Mouse (Mus musculus) hindlimb bud, embryonic 11.5 days (tissue): ENCODE measurements at regions not wholly inside any gene's neighbourhood (a gene's known extent, or its start where the extent isn't known, plus 50 kb on each side); places are given as distances from the start of the nearest gene placed in this dataset.

ENCODE experiments used
- DNase-seq: peaks from one replicate; pipeline ENCODE4 v3.0.0-alpha.2; 2012; ENCODE audit warnings: low read depth, low spot score; ENCODE audit errors: extremely low spot score

DNA sequence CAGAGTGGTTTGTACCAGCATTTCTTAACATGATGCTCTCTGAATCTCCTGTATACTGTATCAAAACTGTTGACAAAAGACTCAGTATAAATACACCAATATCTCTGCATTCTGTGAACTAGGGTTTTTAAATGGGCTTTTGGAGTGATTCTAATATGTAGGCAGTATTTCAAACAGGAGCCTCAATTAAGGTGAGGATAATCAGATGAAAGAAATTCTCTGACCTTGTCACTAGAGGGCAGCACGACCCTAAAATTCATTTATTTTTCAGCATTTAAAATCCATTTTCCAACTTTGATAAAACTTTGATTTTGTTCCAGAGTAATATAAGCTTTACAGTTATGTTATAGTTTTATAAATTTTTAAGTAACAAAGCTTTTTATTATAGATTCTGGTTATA is 114.5 kb downstream of the Rfx6 start:
- peak; percentile 22 for DNase-seq

DNA sequence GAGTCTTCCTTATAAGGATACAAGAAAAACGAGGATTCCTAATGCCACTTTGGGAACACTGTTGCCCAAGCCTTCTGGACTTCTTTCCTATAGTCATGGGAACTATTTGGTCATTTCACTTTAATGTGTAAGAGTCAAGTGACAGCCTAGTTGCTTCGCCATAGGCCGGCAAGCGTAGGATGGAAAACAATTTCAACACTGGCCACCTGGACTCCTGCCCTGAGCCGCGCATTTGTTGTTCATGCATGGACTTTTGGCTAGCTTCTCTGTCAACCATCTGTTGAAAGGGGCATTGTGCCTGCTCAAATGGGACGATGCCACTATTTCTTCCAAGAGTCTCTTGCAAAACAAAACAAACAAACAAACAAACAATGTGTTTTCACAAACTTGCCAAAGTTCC is 116.3 kb downstream of the Rfx6 start:
- no peak for DNase-seq

DNA sequence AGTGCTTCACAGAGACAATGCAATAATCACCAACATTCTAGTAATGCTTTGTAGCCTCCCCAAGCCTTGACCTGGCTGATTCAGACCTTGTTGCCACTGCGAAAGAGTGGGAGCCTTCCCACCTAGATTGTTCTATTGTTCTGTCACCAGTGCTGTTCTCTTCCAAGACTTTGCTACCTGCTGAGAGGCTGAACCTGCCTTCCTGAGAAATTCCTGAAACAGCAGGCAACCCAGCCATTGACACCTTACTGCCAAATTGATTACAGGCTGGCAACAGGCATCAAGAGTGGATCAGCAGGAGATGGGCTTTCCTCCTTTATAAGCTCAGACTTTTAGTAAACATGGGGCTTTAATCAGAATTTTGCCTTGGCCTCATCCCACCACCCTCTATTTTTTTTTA is 139.1 kb downstream of the Rfx6 start:
- no peak for DNase-seq

DNA sequence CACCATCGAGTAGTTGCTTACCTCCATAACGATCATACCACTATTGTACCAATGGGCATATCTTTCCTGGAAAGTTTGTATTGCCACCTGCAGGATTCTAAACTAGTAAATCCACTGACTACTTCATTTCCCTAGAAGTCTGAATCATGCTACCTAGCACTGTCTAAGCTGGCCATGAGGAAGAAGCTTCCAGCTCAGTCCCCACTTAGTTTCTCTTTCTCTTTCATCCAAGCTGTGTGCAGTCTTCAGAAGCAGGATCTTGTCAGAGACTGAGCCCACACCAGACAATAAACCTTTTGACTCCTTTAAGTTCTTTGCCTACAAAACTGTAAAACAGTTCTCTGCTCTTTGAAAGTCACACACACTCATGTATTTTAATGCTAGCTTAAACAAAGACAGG is 146.3 kb downstream of the Rfx6 start:
- no peak for DNase-seq

DNA sequence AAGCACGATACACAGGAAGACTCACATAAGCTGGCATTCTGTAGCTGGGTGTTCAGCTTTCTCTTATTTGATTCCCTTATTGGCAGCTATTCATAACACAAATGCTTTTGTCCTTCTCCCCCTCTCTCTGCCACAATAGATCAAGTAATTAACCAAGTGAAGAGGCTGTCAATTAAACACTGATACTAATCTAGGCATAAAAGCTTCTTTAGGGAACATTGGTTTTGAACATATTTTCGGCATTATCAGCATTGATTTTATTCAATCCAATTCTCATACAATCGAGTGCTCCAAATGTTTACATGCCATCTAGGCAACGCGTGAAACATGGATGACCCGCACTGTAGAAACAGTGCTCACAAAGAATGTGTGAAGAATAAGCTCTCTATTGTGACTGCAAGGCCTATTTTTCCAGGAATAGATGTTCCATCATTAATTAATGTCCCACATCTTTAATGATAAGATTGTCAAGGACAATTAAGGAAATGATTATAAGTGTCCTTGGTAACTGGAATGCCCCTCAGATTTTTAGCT is 148.9 kb downstream of the Rfx6 start:
- no peak for DNase-seq

DNA sequence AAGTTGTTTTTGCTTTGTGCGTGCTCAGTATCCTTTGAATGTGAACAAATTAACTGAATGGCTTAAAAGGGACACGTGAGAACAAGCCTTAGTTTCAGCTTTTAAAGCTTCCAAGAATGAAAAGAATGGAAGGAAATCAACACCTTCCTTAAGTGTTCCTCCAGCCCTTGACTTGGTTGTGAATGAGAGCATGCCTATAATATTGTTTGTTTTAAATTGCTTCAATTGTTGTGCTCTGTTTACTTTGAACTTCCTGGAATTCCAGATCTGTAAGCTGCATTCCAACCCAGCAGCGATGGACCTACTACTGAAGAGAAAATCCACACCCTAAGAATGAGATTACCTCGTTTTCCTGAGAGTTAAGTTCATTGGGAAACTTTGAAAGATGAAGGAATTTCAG is 154.9 kb downstream of the Rfx6 start:
- DNase-seq: no peak

DNA sequence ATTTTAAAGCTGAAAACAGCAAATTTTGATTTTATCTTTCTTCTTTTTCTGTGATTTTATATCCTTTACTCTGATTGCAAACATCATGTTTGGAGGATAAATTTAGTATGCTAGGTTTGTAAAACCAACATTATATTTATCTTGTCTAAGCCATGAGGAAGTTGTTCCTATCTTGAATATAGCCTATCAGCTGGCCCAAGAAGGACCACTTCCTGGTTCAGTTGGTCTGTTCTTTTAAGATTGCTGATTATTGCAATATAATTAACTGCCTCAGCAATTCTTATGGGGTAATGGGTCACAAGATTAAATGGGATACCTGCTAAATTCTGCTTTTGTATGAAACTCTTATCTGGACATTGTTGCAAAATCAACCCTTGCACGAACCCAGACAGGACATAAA is 165.5 kb downstream of the Rfx6 start:
- DNase-seq: no peak

DNA sequence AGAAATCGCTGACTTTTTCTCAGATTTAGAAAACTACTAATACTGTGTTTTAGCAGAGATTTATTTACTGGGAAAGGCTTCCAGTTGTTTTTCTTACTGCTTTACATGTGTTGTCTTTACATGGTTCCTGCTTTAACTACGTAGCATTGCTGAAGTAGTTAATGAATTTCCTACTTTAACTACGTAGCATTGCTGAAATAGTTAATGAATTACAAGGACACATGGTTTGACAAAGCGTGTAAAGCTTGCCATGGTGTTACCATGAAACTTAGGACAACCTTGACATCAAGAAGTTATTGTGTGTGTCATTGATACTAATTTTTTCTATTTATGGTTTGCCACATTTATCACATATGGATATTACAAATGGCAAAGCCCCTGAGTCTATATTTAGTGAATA is 168.7 kb downstream of the Rfx6 start:
- DNase-seq: no peak

DNA sequence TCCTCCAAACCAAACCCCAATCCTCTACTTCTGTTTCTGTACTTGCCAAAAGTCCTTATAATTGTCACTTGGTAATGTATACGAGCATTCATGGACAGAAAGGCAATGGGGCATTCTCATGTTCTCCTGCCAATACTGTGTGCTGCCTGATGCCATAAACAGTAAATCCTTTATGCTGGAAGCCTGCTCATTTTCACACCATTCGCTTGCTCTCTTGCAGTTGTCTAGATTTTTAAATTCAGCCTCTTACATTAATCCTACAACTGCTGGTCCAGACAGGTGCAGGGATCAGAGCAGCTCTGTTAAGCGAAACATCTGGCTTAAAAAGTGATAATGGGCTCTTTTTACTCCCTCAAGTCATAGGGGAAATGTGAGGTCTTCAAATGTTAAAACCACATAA is 152.9 kb upstream of the Vgll2 start:
- no peak for DNase-seq

DNA sequence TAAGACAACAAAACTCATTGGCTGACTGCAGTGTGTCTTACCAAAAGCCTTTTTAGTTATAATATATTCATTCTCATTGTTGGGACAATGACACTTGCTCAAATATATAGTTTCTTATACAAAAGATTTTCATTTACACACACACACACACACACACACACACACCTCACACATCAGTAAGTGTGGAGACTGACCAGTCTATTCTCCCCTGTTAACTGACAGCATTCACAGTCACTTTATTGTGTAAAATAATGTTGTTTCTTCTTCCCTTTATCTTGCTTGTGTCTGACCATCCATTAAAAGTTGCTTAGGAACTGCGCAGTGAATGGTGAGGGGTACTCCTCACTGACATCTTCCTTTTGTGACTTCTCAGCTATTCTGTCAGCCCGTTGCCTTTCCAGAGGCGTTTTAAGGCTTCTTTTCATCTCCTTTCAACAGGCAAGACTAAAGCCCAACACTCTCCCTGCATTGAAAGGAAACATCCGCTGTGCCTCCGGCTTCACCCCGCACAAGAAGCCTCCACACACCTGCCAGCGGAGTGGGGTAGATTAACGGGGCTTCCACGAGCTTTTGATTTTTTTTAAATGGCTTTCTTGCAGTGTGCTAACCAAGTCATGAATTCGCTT is 111.1 kb upstream of the Vgll2 start:
- DNase-seq: no peak

DNA sequence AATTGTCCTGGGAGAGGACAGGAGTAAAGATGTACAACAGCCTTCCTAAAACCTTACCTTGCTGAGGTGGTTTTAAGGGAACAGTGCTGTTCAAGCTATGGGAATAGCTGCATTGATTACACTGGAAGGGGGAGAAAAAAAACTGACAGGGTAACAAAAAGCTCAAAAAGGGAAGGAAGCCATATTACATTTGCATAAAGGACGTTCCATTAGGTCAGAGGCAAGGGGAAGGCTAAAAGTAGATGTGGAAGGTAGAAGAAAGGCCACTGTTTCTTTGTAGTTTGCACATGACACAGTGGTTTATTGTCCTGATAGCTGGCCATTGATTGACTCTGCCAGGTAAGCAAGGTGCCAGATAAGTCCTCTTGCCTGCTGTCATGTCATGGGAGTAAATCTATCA is 110.2 kb upstream of the Vgll2 start:
- no peak for DNase-seq

DNA sequence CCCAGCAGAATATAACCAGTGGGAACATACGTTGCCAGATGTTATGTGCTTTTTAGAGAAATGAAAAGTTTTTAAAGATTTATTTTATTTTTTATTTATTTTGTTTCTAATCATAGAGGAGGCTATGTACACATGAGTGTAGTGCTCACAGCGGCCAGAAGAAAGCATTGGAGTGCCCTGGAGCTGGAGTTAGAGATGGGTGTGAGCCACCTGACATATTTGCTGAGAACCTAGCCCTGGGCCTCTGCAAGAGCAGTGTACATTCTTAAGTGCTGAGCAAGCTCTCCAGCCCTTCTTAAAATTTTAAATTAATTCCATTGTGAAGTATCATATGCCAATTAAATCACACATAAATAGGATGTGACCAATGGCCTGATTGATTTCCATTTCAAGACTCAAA is 95.7 kb upstream of the Vgll2 start:
- no peak for DNase-seq

DNA sequence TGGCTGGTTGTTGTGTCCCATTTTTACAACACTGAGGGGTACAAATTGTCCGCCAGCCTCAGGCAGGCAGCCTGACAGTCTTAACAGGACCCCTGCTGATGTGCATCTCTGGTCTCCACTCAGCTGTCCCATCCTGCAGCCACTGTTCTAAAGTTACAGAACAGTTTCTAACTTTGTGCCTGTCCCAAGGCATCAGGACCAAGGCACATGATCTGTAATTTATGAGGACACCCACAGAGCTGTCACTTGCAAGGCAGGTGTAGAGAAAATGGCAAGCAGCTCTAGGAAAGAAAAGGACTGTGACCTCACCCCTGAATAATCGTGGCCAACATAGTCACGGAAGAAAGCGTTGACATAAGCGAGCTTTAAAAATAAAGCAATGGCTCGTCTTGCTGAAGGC is 93.0 kb upstream of the Vgll2 start:
- DNase-seq: no peak

DNA sequence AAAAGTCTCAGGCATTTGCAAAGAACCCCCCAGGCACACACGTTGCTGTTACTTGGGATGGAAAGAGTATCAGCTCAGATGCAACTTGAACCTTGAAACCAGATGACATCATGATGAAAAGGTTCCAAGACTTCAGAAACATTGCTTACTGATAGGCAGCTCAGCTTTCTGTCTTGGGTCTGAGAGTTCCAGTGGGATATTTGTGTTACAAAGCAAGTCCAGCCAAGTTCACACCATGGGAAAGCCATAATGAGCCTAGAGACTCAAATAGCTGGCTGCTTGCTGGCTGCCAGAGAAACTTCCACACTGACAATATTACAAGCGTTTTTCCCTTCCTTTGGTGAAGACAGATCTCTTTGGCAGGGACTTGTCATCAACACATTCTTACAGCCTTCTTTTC is 92.0 kb upstream of the Vgll2 start:
- DNase-seq: no peak

DNA sequence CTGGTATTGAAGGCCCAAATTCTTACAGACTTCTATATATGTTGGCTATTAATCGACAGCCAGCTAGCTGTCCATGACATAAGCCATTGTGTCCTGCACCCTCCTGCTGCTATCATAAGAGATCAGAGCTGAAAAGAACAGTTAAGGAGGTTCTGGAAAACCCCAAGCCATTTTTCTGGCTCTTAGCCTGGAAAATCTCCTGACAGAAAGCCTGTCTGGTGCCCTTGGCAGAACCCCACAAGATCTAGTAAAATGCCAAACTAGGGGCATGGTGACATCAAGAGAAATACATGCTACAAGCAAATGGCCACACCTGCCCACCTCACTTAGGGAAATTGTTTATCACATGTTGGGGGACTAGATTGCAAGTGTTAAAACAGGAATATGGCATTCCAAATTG is 91.6 kb upstream of the Vgll2 start:
- DNase-seq: no peak

DNA sequence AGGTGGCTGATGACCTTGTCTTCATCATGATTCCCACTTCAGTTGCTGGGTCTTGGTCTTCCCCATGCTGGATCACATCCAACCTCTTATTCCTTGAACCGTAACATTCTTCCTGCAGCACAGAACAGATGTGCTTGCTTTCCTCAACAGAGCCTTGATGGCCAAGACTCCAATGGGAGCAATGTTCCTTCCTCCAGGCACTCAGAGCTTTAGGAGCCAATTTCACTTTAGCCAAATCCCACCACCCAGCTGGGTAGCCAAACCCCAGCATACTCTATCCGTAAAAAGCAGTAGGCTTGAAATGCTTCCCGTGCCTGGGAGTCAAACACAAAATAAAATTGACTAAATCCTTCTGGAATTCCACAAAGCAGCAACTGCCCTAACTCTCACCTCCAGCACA is 86.8 kb upstream of the Vgll2 start:
- no peak for DNase-seq

DNA sequence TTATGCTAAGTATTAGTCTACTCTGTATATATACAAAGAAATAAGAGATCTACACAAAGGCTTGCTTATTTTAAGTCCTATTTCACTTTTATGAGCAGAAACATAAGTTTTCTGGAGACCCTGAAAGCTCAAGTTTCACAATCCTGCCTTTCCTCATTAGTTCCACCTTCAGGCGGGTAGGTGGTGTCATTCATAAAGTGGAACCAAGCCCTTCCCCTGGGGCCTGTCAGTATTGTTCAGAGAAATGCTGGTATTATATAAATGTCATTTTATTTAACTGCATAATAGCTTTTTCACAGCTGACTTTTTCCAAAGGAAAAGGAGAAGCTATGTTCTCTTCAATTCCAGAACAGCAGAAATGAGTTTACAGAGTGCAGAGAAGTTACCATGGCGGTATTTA is 81.1 kb upstream of the Vgll2 start:
- DNase-seq: no peak

DNA sequence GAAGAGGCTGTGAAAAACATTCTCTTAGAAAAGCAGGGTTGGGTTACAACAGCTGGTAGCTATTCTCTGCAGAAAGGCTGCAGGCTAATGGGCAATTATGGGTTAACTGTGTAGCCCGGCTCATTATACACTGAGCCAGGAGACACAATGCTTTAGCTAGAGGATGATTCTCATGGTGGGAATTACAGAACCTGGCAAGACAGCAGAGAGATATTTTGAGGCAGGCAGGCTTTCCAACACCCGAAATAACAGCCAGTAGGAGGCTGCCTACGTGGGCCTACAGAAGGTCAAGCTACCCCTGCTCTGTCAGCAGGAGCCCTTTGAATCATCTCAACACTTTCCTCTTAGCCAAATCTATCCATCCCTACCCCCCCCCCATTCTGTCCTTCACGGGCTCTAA is 76.6 kb upstream of the Vgll2 start:
- no peak for DNase-seq

DNA sequence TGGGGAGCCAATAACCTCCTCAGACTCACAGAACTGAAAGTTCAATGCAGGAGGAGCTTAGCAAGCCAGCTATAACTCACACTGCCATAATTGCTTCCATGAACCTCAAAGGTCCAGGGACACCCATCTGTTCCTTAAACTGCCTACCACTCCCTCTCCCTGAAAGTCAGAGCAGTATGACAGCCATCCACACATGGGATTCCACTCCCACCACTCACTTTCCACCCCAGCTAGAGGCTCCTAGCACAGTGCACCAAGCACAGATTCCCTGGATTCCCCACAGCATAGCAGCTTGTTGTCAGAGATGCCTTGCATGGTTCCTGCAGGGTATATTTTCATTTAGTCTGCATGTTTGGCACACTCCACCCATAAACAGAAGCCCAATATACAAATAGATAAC is 76.1 kb upstream of the Vgll2 start:
- no peak for DNase-seq

DNA sequence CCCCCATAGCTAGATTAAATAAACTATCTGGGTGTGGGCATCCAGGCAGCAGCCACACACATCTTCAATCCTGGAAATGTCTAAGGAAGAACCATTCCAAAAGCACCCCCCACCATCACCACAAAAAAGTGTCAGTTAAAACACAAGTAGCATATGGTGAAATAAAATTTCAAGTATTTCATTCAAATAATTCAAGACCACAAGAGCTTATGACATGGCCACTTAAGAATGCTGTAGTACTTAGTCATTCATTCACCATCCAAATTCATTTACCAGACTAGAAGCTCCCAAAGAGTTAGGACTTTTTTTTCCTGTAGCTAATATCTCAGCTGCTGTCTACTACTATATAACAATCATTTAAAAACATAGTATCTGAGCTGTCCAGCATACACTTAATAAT is 75.4 kb upstream of the Vgll2 start:
- no peak for DNase-seq

DNA sequence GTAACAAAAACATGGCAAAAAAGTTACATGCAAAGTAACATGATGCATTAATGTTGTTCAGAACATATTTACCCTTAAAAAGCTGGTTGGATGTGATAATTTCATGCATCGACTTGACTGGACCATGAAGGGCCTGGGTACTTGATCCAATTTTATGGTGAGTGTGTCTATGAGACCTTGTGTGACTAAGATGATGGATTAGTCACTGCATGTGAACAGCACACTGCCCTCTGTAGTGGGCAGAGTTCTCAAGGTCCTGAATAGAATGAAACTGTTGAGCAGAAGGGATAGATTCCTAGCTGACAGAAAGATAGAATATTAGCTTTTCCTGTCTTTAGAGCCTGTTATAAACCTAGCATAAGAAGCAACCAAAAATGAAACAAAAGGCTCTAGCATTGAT is 72.3 kb upstream of the Vgll2 start:
- DNase-seq: no peak

DNA sequence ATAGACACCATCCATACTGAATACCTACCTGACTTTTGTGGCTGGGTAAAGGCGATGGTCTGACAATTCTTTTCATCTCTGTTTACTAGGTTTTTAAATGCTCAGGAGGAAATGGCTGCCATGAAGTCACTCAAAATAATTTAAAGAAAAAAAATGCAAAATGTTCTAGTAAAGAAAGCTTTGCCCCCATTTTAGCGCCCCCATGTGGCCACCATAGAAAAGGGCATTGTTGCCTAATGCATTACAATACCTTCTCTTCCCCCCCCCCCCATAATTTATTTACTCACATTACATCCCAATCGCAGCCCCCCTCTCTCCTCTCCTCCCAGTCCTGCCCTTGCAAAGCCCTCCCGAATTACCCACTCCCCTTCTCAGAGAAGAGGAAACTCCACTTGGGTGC is 70.3 kb upstream of the Vgll2 start:
- no peak for DNase-seq

DNA sequence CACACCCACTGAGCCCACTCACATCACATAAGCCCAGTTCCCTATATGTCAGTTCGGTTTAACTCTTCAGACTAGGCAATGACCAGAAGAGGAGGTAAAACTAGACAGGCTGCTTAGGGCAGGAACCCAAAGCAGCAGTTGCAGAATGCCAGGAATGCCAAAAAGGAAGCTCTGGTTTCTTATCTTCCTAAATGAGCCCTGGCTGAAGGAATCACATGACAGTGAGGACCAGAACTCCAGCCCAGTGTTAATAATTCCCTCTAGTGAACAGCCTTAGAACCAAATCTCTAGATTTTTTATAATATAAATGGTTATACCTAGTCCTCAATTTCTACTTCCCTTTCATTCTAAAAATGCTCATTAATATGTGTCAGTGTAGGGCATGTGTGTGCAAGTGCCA is 65.8 kb upstream of the Vgll2 start:
- DNase-seq: no peak

DNA sequence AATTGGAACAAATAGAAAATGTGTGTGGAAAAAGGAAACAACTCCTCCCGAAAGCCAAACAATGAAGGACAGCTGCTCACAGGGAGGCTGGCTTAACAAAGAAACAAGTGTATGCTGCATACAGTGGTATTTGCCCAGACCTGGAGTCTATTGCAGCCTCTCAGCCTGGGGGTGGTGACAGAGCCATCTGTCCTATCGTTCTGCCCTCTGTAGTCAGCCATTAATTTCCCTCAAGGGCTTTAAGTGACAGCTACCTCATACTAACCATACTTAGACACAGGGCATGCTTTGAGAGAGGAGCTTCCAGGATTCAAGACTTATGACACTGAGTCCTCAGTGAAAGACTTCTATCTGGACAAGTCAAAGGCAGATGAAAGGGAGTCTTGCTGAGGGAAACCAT is 60.8 kb upstream of the Vgll2 start:
- DNase-seq: no peak
